Mouse (Mus musculus) heart, postnatal 25 days (tissue): ENCODE measurements around the gene Ccdc12. TPM values are rescaled to one million over a fixed set of nuclear protein-coding genes. Genes with fewer than 3 reads are reported as not detected.
A peak's percentile ranks its signal among the peaks of the same experiment; 100 is the strongest.

Source experiments
- DNase-seq: peaks from one replicate; pipeline ENCODE4 v3.0.0; 2022; ENCODE audit warnings: low spot score
- intact Hi-C: fragments of 180-260 bp; cut with DNase I; formaldehyde crosslinking; loops from one replicate; pipeline ENCODE4 v1.15.1; 2025
- total RNA-seq, 2 experiments: library from RNA; stranded (reverse); gene quantifications; 2 replicates each; pipeline ENCODE4 v1.2.3; 2021

Gene Ccdc12
- total RNA-seq, 2 experiments from 2014 or later: 61.6 to 66.8 TPM

DNA sequence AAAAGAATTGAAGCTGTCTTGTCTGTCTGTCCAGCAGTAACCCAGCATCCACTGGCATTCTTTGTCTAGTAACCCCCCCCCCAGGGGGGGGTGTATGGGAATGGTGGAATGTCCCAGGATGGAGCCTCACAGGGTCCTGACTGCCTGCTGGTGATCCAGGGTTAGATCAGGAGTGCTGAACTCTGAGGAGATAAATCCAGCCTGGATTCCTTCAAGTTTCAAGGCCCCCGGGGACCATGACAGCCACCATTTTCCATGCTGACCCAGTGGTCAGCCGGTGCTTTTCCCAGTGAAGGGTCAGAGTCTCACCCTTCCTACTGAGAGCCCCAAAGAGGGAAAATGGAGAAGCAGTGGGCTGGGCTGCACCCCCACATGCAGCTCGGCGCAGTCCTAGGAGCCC, 75.6 kb downstream of the Ccdc12 start:
- intact Hi-C loops: loop anchor here (5.0 kb wide), 1 partner anchor 45 kb away; no protein-coding TSS in a partner anchor
- no peak for DNase-seq

DNA sequence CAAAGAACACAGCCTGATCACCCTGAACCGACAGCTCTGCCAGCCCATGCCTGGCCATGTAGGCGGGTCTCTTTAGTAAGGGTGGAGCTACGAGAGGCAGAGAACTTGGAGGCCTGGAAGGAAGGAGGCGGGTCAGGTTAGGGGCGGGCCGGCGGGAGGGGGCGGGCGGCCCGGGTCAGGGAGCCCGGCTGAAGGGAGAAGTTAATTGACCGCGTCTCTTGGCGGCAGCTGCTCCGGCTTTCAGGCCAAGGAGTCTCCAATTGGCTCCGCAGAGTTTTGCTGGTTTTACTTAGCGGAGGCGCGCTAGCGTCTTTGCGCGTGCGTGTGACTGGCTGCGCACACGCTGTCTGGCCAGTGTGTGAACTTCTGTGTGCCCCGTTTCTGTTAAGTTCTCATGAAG, 76.3 kb downstream of the Ccdc12 start:
- intact Hi-C loops: loop anchor here (5.0 kb wide), 1 partner anchor 45 kb away; no protein-coding TSS in a partner anchor
- peak; percentile 73 for DNase-seq

DNA sequence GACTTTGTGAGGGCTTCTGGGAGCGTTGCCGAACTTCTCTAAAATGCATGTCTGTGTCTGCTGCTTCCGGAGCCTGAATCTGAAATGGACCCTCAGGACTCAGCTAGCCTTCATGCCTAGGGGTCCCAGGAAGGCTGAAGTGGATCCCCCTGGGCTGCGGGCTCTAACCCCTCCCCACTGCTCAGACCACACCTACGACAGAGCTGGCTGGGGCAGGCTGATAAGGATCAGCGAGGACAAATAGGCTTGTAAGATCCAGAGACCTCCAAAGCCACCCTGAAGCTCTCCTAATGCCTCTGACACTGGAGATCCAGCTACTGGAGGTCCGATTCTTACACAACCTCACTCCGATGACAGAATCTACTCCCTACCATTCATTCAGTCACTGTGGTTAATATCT, 76.8 kb downstream of the Ccdc12 start:
- DNase-seq: no peak
- intact Hi-C loops: loop anchor here (5.0 kb wide), 1 partner anchor 44 kb away; no protein-coding TSS in a partner anchor

DNA sequence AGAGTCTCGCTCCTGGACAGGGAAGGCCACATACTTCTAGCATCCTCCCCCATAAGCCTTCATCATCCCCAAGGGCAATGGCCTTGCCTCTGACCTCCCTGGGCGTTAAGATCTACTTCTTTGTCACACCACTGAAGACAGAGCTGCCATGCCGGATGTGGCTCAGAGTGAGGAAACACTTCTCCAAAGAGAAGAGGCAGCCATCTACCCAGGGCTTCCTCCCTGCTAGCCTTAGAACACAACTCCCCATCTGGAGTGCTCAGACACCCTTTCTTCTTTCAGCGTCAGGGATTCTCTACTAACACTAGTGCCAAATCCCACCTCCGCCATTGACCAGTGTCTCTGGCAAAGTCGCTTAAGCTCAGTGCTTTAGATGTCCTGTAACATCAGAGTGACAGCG, 77.9 kb downstream of the Ccdc12 start:
- intact Hi-C loops: loop anchor here (5.0 kb wide), 1 partner anchor 43 kb away; no protein-coding TSS in a partner anchor

DNA sequence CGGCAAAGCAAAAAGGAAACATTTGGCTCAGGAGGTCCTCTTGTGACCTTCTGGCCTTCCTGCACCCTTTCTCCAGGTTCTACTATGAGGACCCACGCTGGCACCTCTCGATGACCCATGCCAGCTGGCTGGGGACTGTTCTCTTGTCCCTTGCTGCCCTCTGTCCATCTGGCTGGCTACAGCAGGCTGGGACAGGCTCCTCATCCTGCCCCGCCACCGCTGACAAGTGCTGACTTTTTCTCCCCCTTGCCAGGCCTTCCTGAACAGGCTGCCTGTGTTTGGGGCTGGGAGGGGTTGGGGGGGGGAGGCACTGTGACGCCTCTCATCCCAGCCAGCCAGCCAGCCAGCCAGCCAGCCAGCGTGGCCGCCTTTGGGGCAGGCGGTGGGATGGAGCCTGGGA, 80.1 kb downstream of the Ccdc12 start:
- intact Hi-C loops: no loop called here
- no peak for DNase-seq

More for the DNA sequence above, 77.9 kb downstream of the Ccdc12 start:
- no peak for DNase-seq

DNA sequence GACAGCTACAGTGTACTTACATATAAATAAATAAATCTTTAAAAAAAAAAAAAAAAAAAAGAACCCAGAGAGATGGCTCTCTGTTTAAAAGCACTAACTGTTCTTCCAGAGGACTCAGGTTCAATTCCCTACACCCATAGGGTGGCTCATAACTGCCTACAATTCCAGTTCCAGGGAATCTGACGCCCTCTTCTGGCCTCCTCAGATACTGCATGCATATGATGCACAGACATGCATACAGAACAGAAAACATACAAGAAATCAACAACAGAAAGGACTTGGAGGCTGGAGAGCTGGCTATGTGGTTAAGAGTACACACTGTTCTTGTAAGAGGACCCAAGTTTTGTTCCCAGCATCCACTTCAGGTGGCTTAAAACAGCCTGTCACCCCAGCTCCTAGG, 81.8 kb downstream of the Ccdc12 start:
- no peak for DNase-seq
- intact Hi-C loops: no loop called here

DNA sequence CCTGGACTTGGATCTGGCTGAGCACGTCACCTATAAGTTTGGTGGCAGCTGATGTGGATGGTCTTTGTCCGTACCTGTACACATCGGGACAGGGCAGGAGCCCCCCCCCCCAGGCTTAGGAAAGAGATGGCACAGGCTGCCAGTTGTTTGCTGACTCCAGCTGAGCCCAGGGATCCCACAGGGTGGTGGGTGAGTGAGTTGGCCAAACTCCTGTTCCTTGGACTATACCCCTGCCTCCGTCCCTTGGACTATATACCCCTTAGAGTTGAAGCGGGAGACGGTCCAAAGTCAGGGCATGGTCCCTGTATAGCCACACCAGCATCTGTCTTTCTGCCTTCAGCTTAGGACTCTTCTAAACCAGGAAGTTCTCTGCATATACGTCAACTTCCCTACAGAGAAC, 83.7 kb downstream of the Ccdc12 start:
- intact Hi-C loops: no loop called here
- no peak for DNase-seq

DNA sequence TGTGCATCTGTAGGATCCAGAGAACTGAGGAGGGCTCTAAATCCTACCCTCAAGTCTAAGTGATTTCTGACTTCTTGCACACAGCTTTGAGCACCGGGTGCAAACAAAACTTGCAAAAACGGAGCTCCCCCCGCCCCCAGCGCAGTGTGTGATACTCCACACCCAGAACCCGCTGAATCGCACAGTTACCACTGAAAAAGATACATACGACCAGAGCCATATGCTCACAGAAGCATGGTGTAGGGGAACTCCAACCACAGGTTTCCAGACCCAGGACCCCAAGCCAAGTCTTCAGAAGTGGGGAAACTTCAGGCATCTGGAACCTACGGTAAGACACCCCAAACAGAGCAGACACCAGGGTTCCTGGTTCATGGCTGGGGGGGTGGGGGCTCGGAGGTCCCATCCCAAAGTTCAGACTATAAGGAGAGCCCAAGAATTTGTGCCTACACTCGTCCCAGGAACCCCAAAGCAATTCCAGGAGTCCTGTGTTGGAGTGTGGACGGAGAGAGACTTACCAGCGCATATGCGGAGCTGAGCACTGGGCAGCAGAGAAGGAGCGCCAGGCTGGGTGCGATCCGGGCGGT, 85.5 kb downstream of the Ccdc12 start, which contains the start of gene Myl3:
TSS of gene Myl3 (plus strand) at position 151 of the 584 bp plus-strand sequence.
- intact Hi-C loops: no loop called here
- DNase-seq: no peak

DNA sequence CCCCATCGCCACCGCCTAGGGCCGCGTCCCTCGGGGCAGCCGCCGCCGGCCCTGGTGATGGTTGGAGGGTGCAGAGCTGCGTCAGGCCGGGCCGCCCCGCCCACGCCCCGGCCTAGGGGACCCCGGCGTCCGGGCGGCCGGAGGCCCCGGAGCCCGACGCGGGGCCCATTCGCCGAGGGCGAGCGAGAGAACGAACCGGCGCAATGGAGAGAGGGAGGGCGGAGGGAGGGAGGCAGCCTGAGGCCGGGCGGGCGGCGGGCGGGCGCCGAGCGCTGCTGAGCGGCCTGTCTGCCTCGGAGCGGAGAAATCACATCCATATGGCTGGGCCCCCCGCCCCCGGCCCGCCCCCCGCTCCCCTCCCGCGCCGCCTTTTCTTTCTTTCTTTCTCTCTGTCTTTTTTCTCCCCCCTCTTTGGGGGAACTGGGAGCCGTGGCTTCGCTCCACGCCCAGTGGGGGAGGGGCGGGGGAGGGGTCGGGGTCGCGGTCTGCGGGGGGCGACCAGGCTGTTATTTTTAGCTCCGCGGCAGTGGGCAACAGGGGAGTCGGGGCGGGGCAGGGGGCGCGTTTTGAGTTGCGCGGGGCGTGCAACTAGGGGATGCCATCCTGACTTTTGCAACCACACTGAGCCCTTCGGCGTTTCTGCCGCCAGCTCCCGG, 86.1 kb downstream of the Ccdc12 start:
- intact Hi-C loops: no loop called here
- DNase-seq: no peak

DNA sequence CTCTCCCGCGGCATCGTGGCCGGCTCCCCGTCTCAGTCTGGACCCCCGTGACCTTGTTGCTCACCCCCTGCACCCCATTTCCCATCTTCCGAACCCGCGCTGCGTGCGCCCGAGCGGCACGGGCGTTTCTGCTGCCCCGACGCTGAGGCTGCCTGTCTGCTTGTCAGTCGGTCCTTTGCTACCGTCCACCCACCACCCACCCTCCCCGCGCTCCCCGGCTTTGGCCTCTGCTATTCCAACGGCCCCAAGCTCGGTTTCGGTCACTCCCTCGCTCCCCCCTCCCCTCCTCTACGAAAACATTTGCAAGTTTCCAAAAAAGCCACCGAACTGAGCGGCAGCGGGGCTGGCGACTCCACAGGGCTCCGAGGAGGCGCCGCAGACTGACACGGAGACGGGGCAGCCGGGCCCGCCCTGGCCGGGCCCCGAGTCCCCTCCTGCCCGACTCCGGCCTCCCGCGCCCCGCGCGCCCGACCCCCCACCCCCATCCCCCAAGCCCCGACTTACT, 86.7 kb downstream of the Ccdc12 start:
- intact Hi-C loops: no loop called here
- no peak for DNase-seq

DNA sequence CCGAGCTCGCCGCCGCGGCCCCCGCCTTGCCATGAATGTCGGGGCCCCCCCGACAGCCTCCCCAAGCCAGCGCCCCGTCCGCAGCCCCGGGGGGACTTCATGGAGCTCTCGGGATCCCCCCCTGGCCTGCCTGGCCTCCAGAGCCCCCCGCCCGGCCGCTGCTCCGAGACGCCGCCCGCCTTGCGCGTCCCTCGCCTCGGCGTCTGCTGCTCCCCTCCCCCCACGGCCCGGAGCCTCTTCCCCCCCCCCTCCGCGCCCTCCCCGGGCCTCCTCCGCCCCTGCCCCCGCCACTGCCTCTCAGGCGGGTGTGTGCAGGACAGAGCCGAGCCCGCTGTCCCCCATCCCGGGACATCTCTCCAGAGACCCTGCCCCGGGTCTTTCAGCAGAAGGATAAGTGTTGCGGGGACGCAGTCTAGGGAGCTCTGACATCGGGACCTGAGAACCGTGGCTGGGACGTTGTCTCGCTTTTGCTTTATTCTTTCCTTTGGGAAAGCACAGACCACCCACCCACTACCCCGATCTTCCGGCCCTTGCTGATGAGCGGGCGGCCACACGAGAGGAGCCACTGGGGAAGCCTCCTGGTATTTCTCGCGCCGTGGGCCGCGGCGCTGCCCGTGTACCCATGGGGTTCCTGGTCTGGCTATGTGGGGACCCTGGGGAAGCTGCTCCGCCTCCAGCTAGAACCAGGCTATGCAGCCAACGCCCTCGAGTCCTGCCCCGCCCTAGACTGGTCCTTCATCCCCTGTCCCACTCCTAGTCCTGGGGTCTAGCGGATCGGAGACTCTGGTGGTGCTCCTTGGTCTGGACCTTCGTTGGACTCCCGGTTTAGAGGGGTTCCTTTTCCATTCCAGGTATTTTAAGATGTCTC, 87.4 kb downstream of the Ccdc12 start:
- intact Hi-C loops: no loop called here
- no peak for DNase-seq

DNA sequence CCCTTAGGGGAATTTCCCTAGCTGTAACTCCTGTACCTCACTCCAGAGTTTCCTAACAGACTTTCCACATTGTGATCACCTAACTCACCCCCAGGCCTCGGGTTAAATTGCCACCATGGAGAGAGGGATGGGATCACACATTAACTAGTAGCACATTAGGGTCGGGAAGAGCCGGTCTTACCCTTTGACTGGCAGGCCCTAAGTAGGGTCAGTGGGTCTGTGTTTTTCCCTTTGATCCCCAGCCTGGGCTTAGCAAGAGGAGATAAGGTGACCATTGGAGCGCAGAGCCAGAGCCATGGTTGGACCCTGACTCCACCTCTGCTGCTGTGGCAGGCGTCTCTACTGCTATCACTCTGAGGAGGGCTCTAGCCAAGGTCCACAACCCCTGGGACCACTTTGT, 89.4 kb downstream of the Ccdc12 start:
- intact Hi-C loops: no loop called here
- no peak for DNase-seq

DNA sequence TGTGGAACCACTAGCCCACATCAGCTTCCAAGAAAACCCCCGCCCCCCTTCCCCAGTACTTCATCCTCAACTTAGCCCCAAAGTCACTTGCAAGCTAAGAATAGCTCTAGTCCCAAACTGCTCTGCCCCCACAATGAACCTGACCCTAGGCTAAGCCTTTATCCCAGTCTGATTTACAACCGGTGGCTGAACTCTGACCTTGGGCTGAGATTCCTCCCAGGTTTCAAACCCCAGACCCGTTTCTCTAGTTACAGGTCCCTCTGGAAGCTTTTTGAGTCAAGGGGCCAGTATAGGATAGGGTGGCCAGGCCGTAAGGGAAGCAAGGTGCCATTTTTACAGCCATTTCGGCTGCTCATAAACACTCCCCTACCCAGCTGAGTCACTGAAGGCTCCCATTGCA, 89.9 kb downstream of the Ccdc12 start:
- intact Hi-C loops: no loop called here
- DNase-seq: no peak

DNA sequence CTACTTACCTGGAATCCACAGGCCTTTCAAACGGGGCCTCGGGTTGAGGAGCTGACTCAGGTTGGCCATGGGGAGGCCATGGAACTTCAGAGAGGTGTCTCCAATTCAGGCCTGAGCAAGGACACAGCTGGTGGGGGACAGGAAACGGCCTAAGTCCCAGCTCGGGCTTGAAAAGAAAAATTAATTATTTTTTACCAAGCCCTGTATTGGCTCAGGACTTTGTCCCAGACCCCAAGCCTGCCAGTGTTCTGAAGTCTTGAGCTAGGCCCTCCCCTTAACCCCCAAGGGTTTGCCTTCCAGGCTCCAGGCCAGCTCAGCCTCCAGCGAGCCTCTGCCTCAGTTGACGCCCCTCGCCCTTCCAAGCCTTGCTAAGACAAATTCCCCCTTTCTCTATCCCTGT, 90.7 kb downstream of the Ccdc12 start, which contains the start of gene Pth1r:
TSS of gene Pth1r (minus strand) at position 185 of the 400 bp plus-strand sequence.
- DNase-seq: no peak
- intact Hi-C loops: no loop called here

DNA sequence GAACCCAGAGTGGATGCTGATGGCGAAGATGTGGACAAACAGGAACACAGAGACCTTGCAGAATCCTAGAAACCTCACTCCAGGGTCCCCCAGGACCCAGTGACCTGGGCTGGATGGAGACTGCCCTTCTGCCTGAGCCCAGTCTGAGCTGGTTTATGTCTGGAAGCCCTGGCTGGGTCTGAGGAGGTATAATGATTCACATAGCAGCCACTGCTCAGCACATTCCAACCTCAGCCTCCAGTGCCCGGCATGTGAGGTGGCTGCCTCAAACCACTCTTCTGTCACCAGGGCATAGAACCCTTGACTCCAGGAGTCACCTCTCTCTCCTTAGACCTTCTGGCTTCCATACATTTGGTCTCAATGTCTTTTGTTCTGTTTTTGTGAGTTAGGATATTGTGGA, 92.1 kb downstream of the Ccdc12 start:
- intact Hi-C loops: no loop called here
- DNase-seq: no peak

DNA sequence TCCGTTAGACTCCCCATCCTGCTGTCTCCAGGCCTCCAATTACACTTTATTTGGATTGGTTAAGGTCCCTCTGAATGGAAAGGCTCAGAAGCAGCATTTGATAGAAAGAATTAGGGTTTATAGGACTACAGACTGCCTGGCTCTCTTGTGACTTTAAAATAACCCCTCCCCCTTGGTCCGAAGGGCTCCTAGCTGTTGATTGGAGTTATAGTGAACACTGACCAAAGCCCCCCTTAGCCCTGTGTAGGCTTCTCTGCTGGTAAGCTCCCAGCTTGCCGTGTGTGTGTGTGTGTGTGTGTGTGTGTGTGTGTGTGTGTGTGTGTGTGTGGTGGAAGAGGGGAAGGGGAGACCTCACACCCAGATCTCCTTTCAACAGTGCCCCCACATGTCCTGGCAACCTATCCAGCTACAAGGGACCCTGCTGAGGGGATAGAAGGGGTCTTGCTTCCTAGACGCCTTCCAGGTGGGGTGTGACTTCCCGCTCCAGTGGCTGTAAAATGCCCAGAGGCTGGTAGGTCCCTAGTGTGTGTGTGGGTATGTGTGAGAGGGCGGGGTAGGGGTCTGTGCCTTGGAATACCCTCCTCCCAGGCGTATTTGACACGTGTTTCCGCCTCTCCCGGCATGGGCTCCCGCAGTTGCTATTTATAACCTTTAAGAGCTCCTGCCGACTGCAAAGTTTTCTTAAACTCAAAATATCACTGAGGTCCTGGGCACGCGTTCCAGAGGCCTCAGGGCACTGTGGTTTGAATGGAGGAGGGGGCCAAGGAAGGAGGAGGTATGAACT, 94.3 kb downstream of the Ccdc12 start:
- intact Hi-C loops: no loop called here
- DNase-seq: no peak

DNA sequence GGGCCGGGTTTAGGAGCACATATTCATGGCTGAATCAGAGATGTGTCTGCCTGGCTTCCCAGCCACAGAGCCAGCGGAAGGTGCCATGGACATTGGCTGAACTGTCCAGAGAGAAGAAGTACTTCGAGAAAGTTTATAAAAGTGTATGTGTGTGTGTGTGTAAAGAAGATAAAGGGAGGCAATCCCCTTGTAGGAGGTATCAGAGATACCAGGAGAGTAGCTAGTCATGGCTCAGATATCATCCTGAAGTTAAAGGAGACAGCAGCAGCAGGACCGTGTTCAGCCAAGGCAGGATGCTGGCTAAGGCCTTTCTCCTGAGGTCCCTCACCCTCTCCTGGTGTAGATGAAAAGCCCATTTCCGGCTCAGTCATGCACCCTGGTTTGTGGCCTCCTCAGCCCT, 95.1 kb downstream of the Ccdc12 start:
- intact Hi-C loops: no loop called here
- no peak for DNase-seq

DNA sequence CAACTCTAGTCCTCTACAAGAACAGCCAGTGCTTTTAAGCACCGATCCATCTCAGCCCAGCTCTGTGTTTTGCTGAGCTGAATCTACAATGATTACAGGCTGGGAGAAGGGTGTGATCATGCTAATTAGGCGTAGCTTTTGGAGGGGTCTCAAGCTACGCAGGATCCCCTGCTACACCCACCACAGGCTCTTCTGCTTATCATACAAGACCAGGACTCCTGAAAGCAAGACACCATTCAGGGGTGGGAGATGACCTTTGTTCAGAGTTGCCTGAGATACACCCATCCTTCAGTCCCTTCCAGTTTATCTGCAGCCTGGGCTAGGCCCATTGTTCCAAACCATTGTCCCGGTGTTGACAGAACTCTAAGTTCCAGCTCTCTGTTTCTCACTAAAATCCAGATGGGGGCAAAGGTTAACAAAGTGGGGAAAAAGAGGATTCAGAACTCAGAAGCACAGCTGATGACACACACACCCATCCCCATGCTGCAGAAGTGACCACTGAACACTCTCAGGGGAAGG, 96.7 kb downstream of the Ccdc12 start:
- intact Hi-C loops: no loop called here
- no peak for DNase-seq

DNA sequence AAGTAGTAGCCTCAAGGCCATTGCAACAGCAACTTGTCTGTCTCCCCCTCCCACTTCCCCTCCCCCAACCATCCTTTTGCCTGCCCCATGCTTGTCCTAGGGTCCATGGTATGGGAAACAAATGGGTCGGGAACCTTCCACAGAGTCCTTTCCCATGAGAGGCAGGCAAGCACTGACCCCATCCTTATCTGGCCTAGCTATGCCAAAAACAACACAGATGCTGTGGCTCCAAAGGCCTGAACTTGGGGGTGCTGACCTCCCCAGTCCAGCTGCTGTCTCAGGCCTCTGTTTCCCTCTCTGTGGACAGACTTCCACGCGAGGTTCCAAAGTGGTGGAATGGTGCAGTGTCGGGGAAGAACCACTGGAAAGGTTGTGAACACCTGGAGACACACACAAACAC, 97.5 kb downstream of the Ccdc12 start:
- DNase-seq: no peak
- intact Hi-C loops: no loop called here

DNA sequence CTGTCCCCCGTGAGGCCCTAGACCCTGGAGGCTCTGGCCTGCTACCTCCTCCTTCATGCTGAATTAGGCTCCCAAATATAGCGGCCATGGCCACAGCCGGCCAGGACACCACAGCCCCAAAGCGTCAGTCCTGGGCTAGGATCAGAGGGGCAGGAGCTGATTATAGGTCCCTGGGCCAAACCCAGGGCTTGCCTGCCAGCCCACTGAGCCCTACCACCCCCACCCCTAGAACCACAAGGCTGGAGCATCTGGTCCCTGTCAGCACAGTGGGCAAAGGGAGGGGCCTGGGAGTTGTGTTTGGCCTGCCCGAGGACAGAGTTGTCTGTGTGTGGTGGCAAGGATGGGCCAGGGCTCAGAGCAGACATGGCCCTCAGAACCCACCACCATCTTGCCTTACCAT, 101.5 kb downstream of the Ccdc12 start:
- intact Hi-C loops: no loop called here
- DNase-seq: no peak
